Mouse (Mus musculus): ENCODE measurements at regions not wholly inside any gene's neighbourhood (a gene's known extent, or its start where the extent isn't known, plus 50 kb on each side); places are given as distances from the start of the nearest gene placed in this dataset.

DNA sequence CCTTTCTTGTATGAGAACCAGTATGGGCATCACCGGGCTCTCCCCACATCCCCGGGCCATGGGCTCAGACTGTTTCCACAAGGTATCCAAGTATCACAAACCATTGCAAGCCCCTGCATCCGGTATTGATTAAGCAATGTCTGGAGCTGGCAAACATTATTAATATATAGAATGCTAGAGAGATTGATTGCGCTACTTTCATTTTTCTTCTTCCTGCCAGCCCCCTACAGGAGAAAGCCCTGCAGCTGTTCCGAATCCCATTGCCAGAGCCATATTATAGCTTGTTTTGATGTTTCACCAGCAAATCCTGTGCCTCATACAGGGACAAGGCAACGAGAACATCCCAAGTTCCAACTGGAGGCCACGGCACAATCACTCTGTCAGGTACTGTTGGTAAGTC, 253.4 kb upstream of the Nt5e start:
- no peak for TF ChIP-seq MXI1 (IDR thresholded peaks at IDR 0.05; ENCODE audit: low read depth, low read length)
- TF ChIP-seq USF1 (IDR thresholded peaks at IDR 0.05; ENCODE audit: low read depth, low read length): no peak
- no peak for TF ChIP-seq EP300 (IDR thresholded peaks at IDR 0.05; ENCODE audit: low read length)
- TF ChIP-seq CTCF (conservative IDR thresholded peaks at IDR 0.05 in 1 of 2, IDR thresholded peaks at IDR 0.05 in 1 of 2; ENCODE audit: low read depth in 2 of 2, low read length in 2 of 2): no peak
- no peak for TF ChIP-seq USF2 (conservative IDR thresholded peaks at IDR 0.05; ENCODE audit: low read depth, low read length)
- no peak for TF ChIP-seq UBTF (IDR thresholded peaks at IDR 0.05; ENCODE audit: low read depth, low read length)
- no peak for TF ChIP-seq RAD21 (IDR thresholded peaks at IDR 0.05; ENCODE audit: low read depth, low read length)
- no peak for TF ChIP-seq POLR2A (IDR thresholded peaks at IDR 0.05; ENCODE audit: low read depth, low read length)
- TF ChIP-seq ZNF384 (IDR thresholded peaks at IDR 0.05; ENCODE audit: low read depth, low read length): no peak
- TF ChIP-seq MAFK (IDR thresholded peaks at IDR 0.05; ENCODE audit: insufficient replicate concordance, low read length): no peak
- no peak for TF ChIP-seq SMC3 (IDR thresholded peaks at IDR 0.05; ENCODE audit: low read depth, low read length)
